Mouse (Mus musculus): Measurements from ENCODE around the gene Rasgef1b. TPM values are rescaled to one million over a fixed set of nuclear protein-coding genes. Genes with fewer than 3 reads are reported as not detected.

Gene Rasgef1b
- 6.8 TPM for polyA plus RNA-seq (2017; shearing (Covaris generic))

DNA sequence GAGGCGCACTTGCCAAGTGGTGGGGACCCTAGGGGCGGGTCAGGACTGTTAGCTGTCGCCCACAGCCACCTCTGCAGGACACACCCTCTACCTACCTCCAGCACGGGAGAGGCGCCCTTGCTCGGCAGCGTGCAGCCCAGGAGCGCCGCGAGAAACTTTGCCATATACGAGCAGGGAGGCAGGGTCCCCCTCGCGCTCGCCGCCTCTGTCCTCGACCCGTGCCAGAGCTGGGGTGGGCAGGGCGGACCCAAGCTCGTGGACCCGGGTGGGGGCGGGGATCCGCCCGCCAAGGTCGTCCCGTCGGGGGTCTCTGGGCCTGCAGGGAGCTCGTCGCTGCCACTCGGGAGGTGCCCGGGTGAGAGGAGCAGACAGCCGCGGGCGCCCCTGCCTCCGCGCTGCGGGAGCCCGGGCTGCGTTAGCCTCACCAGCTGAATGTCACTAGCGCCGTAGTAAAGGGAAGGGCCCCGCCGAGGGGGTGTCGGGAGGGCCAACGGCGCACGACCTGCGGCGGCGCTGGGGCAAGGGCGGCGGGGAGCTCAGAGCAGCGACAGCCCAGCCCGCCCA, at the start of gene Rasgef1b:
Gene Rasgef1b, minus strand, starts transcription at position 417 of the 564 bp plus-strand sequence.

Other genes with a start within 250 kb of the Rasgef1b start
- not detected for gene Vamp9, start 177.2 kb upstream of the Rasgef1b start, polyA plus RNA-seq (2017; shearing (Covaris generic))
- 15.4 TPM for gene Hnrnpd, start 249.9 kb upstream of the Rasgef1b start, polyA plus RNA-seq (2017; shearing (Covaris generic))
- gene 4930524J08Rik, start 250.0 kb upstream of the Rasgef1b start, polyA plus RNA-seq (2017; shearing (Covaris generic)), result not detected